Mouse (Mus musculus) thymus, postnatal 10 days (tissue): Measurements from ENCODE around the gene Ppfia3.

Experiments used
- DNase-seq, 2 experiments: peaks; one replicate each; pipeline ENCODE4 v3.0.0; 2021; ENCODE audit warnings: low spot score in 2 of 2

Ppfia3 gene

GRCm38 (mm10) chr7:45343543-45343942 is 23.3 kb downstream of the Ppfia3 start:
- DNase-seq = peak in 1 of 2 experiments; percentile 44

GRCm38 (mm10) chr7:45342081-45342480 is 24.7 kb downstream of the Ppfia3 start:
- no peak for DNase-seq

- peak; percentile 60 to 83 for DNase-seq
Measured at GRCm38 (mm10) chr7:45341303-45341702, 25.5 kb downstream of the Ppfia3 start.

GRCm38 (mm10) chr7:45340669-45341068 is 26.1 kb downstream of the Ppfia3 start:
- no peak for DNase-seq

- no peak for DNase-seq
Measured at GRCm38 (mm10) chr7:45340066-45340442, 26.8 kb downstream of the Ppfia3 start.

- DNase-seq = peak in 1 of 2 experiments; percentile 21
Measured at GRCm38 (mm10) chr7:45339410-45340065, 27.3 kb downstream of the Ppfia3 start.

GRCm38 (mm10) chr7:45338161-45338911 is 28.5 kb downstream of the Ppfia3 start:
- DNase-seq = peak; percentile 28 to 35

- DNase-seq = no peak
Measured at GRCm38 (mm10) chr7:45337469-45337868, 29.4 kb downstream of the Ppfia3 start.

- no peak for DNase-seq
Measured at GRCm38 (mm10) chr7:45336319-45336718, 30.5 kb downstream of the Ppfia3 start.

GRCm38 (mm10) chr7:45335056-45335455 is 31.8 kb downstream of the Ppfia3 start, which contains the start of gene Hrc:
Hrc (plus strand) TSS chr7:45335290.
- DNase-seq = no peak

- DNase-seq = no peak
Measured at GRCm38 (mm10) chr7:45334605-45335004, 32.2 kb downstream of the Ppfia3 start.

- DNase-seq = peak; percentile 77 to 85
Measured at GRCm38 (mm10) chr7:45333431-45333982, 33.3 kb downstream of the Ppfia3 start, which contains the start of gene Trpm4. Trpm4 (minus strand) TSS chr7:45333780.

GRCm38 (mm10) chr7:45332685-45333425 is 34.0 kb downstream of the Ppfia3 start:
- DNase-seq = peak; percentile 53

- DNase-seq = no peak
Measured at GRCm38 (mm10) chr7:45331502-45331901, 35.3 kb downstream of the Ppfia3 start.

- no peak for DNase-seq
Measured at GRCm38 (mm10) chr7:45328841-45329475, 37.9 kb downstream of the Ppfia3 start.

- no peak for DNase-seq
Measured at GRCm38 (mm10) chr7:45325800-45326199, 41.0 kb downstream of the Ppfia3 start.

- no peak for DNase-seq
Measured at GRCm38 (mm10) chr7:45323069-45323468, 43.8 kb downstream of the Ppfia3 start.

GRCm38 (mm10) chr7:45322245-45322644 is 44.6 kb downstream of the Ppfia3 start:
- no peak for DNase-seq

GRCm38 (mm10) chr7:45316536-45316935 is 50.3 kb downstream of the Ppfia3 start:
- no peak for DNase-seq

- no peak for DNase-seq
Measured at GRCm38 (mm10) chr7:45315182-45315701, 51.6 kb downstream of the Ppfia3 start.

GRCm38 (mm10) chr7:45313495-45313894 is 53.3 kb downstream of the Ppfia3 start:
- DNase-seq = no peak
